Mouse (Mus musculus) testis, postnatal 10 days (tissue): Measurements from ENCODE around the gene Treml4.
A peak's percentile ranks its signal among the peaks of the same experiment; 100 is the strongest.

Source experiments
- DNase-seq: peaks from one replicate; pipeline ENCODE4 v3.0.0; 2021; ENCODE audit warnings: low spot score

Gene Treml4

GRCm38 (mm10) chr17:48263741-48264362 lies at the start of gene Treml4:
Gene Treml4 (plus strand): TSS chr17:48264295.
- no peak for DNase-seq

DNA sequence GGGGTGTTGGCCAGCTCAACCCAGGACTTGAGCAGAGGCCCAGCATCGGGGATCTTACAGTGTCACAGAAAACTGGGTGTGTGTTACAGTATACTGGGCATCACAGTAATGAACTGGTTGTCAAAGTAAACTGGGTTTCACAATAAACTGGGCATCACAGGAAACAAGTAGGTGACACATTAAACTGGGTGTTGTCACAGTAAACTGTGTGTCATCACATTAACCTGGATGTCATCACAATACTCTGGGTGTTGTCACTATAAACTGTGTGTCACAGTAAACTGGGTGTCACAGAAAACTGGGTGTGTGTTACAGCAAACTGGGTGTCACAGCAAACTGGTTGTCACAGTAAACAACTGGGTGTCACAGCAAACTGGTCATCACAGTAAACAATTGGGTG lies 48.7 kb upstream of the Treml4 start:
- peak; percentile 15 for DNase-seq

- peak; percentile 27 for DNase-seq
Measured at GRCm38 (mm10) chr17:48230680-48231079, 33.4 kb upstream of the Treml4 start.

DNA sequence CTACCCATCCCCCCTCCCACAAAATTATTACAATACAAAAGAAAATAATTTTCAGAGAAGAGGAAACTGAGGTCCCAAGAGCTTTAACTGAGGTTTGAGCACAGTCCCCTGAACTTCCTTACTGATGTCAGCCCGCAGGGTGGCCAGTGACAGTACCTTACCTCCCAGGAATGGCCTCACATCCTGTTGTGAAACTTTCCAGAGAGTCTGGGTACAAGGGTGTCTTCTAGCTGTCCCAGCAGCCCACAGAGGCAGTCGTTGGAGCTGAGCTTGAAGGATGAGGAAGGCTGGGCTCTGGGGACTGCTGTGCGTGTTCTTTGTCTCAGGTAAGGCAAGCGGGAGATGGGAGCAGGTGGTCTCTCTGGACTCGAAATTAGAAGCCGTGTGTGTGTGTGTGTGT lies 31.6 kb upstream of the Treml4 start, which contains the start of gene Trem1:
Gene Trem1, plus strand, starts transcription at position 251 of the 400 bp plus-strand sequence.
- DNase-seq, result peak; percentile 28

- DNase-seq, result peak; percentile 19
Measured at GRCm38 (mm10) chr17:48233789-48234188, 30.3 kb upstream of the Treml4 start.

- DNase-seq, result peak; percentile 19
Measured at GRCm38 (mm10) chr17:48234550-48234949, 29.5 kb upstream of the Treml4 start.

GRCm38 (mm10) chr17:48235773-48236370 lies 28.2 kb upstream of the Treml4 start:
- peak; percentile 18 for DNase-seq

- peak; percentile 22 for DNase-seq
Measured at GRCm38 (mm10) chr17:48237621-48238020, 26.5 kb upstream of the Treml4 start.

DNA sequence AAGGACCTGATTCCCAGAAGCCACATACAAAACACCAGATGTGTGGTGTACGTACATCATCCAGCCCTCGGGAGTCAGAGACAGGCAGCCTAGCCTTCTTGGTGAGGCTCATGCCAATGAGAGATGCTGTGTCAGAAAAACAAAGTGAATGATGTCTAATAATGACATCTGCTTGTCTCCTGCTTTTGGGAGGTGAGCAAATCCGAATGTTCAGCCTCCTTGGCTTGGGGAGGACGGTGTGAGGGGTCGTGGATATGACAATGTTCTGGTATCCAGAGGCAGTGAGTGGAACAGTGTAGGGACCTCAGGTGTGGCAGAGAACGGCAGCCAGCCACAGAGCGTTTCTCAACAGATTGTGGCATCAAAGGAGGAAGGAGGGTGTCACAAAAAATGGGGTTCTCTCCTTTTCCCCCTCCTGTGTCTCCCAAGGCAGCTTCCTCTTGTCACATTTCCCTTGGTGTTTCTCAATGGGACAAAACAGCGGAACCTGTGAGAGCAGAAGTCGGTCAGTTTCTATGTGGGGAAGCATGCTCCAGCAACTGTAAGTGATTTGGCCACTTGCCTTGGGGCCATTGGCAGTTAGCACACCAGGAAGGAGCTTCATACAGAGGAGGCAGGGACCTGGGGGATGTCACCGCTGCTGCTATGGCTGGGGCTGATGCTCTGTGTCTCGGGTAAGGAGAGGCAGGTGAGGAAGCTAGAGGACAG lies 16.7 kb upstream of the Treml4 start, which contains the start of gene Trem3:
Gene Trem3, plus strand, starts transcription at position 557 of the 708 bp plus-strand sequence.
- peak; percentile 38 for DNase-seq

- no peak for DNase-seq
Measured at GRCm38 (mm10) chr17:48249039-48249438, 15.1 kb upstream of the Treml4 start.

GRCm38 (mm10) chr17:48249501-48249900 lies 14.6 kb upstream of the Treml4 start:
- DNase-seq, result peak; percentile 30

- no peak for DNase-seq
Measured at GRCm38 (mm10) chr17:48250631-48251030, 13.5 kb upstream of the Treml4 start.

- no peak for DNase-seq
Measured at GRCm38 (mm10) chr17:48256575-48256974, 7.5 kb upstream of the Treml4 start.

GRCm38 (mm10) chr17:48261868-48262267 lies 2.2 kb upstream of the Treml4 start:
- DNase-seq, result no peak

- DNase-seq, result no peak
Measured at GRCm38 (mm10) chr17:48264662-48265061, 567 bp downstream of the Treml4 start.

GRCm38 (mm10) chr17:48266138-48266537 lies 2.0 kb downstream of the Treml4 start:
- DNase-seq, result no peak

DNA sequence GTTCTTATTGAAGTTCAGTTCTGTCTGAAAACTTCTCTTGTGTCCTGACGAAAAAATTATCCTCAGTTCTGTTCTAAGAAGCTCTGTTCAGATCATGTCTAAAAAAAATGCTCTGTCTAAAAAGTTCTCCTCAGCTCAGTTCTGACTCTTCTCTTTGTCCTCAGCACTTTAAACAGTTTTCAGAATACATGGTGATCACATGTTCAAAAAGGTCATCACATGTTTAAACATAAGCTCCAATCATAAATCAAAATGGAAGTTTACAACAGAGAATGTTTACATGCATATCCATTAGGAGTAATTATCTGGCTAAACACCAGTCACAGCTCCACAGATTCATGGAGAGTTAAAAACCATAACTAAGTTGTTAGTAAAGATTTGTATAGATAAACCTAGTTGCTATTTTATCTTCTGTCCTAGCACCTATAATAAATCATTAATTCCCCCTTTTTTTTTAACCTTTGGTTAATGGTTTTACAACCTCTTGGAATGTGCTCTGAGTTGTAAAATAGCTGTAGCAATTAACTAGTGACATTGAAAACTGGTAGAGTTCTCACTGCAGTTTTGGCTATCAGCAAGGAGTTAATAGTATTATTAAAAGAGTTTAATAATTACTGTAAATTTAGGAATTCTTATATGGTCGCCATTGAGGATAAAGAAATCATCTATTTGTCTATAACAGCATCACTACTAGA lies 2.7 kb downstream of the Treml4 start:
- DNase-seq, result no peak

DNA sequence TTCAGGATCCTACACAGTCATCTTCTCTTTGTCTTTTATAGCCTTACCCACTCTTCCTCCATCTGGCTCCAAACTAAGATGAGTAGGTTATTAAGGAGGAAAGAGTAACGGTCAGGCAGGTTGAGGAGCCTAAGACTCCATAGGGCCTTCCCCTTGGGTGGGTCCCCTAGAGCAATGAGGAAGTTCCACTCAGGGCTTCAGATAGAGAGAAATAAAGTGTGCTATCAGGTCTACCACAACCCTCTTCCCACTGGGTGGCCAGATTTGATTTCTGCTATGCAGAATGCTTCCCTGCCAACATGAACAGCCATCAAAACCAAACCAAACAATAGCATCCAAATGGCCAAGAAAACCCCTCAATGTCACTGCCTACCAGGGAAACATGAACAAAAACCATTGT lies 3.5 kb downstream of the Treml4 start:
- no peak for DNase-seq

- no peak for DNase-seq
Measured at GRCm38 (mm10) chr17:48268276-48268675, 4.2 kb downstream of the Treml4 start.

DNA sequence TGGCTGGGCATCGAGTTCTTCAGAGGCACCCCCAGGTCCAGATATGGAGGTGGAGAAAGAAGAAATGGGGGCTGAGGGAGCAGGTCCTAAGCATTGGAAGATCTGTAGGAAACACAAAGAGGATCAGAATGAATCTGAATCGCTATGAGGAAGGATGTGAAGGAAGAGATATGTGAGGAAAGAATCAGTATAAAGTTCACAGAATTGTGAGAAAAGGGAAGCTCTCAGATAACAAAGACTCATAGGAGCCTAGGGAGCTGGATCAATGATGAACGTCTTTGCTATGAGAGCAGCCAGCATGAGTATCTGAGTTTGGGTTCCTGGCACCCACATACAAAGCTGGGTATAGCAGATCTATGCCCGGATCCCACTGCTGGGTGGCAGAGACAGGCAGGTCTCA lies 5.7 kb downstream of the Treml4 start:
- no peak for DNase-seq

DNA sequence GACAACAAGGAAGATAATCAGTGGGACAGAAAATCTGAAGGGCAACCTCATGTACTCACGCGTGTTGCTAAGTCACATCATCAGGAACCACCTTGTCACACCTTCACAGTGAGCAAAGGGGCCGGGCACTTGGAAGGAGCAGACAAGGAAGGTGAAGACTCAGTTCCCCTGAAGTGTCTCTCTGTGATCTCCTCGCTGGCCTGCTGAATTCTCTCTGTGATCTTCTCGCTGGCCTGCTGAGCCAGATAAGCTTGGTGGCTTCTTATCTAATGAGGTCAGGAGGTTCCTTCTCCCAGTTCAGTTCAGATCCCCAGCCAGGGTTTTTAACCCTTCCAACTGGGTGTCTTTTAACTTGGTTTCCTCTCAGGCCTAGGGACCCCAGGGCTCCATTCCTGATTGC lies 8.1 kb downstream of the Treml4 start:
- DNase-seq, result no peak

- DNase-seq, result no peak
Measured at GRCm38 (mm10) chr17:48272598-48272997, 8.5 kb downstream of the Treml4 start.

- no peak for DNase-seq
Measured at GRCm38 (mm10) chr17:48274098-48274497, 10.0 kb downstream of the Treml4 start.
